Mouse (Mus musculus): ENCODE measurements around the gene Gns.

Gene Gns

DNA sequence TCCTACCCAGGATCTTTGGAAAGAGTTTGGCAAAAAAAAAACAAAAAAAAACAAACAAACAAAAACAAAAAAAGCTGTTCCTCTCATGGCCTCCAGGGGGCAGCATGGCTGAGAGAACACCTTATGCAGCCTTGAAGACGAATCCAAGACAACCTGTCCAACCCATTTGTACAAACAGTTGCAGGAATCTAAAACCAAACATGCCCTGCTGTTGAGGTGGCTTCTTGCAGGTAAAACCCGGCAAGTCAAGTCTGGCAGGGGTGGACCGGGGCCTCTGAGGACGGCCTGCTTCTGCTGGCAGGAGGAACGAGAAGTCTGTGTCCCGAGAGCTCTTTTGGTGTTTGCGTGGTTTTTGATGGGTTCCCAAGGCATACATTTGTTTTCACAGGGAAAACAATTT, 44.8 kb downstream of the Gns start:
- peak; percentile 43 for DNase-seq

DNA sequence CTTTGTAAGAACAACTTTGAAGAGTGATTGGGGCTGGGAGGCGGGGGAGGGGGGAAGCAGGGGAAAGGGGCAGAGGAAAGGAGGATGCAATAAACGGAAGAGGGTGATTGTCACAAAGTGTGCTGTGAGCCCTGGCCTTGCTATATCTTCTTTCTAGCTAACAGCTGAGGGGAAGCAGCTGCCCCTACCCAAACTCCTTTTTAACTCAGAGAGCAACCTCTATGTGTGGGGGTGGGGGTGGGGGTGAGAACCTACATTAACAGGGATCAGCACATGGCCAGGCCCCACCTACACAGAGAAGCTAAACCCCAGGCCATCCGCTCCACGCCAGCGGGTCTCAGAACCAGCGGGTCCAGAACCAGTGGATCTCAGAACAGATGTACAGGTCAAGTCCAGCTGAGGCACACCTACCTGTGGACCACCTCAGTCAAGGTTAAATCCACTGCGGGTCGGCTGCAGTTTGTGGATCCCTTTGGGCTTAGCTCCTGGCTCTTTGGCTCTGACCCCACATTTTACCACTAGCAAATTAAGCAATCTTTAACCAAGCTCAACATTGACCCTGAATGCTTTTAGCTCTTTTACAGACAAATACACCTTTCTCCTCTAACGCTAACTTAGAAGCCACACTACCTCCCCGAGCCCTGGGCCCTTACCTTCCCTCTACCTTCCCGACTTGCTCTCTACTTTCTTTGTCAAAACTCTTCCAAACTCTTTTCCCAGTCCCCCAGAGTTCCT, 47.0 kb downstream of the Gns start:
- no peak for DNase-seq

DNA sequence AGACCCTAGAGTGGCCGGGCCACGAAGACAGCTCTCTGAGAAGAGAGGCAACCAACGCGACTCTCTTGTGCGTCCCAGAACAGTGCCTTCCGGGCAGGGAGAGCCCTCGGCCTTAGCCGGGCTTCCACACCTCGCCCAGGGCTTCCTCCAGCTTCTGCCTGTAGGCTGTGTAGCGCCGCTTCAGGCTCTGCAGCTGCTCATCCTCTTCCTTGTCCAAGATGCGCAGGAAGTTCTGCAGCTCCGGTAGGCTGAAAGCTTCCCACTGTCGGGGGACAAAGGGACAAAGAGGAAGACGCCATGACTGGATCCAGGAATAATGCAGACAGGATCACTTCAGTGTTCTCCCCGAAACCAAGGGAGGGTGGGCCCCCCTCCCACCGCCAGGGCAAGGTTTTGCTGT, 47.9 kb downstream of the Gns start:
- DNase-seq, result no peak

DNA sequence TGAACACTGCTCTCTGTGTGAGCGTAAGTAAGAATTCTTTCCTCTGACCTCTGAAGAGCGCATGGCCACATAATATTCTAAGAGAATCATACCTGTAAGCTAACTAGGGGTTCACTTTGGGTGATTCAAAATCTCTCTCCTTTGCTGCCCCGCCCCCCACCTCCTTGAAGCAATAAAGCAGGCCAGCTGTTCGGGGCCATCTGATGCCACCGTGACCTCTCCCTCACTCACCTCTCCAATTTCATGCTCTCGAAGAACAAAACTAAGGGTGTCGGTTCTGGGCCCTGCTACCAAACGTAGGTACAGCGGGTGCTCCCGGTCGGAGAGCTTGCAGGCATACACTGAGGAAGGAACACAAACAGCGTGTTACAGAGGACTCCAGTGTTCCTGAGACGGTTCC, 49.2 kb downstream of the Gns start:
- no peak for DNase-seq

DNA sequence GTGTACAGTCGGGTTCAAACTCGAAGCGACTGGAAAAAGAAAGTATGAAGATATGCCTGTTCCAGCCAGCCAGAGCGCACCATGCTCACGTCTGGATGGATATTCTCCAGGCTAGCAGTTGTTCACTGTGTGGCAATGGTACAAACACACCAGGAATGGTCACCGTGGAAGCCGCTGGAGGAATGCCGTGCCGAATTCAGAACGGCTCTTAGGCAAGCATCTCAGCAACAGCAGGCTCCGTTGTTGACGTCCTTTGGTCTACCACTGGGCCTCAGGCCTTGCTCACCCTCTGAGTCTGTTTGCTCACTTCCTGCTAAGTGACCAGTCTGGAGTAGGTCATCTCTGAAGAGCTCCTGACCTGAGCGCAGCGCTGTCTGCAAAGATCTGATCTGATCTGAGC, 53.9 kb downstream of the Gns start:
- no peak for DNase-seq

DNA sequence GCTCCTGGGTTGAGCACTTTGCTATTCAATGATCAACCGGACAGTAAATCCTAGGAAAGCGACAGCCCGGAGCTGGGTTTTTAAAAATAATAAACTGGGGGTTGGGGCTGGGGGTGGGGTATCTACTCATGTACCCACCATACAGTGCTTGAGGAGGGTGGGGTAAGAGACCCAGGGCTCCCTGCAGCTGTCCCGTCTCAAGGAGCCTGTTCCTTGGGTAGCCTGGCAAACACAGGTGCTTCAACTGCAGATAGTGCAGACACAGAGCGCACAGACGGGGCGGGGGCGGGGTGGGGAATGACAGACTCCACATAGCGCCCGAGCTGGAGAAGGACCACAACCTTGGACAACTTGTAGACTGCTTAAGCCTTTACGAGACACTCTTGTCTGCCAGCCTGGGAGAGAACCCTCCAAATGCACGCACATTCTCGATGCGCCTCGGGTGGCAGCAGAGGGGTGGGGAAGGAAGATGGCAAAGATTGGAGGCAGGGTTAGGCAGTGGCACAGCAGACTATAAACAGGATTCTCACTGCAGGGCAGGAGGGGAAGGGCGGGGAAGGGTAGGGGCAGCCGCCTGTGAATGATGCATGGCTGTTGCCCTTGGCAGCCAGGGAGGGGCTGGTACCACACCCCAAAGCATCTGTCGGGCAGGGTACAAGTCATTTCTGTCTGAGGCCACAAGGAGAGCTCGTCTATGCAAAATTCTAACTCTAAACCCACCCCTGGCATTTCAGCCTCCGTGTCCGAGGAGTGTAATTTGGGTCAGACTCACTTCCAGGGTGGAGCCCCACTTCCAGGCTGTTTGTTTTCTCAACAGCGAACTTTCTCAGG, 55.0 kb downstream of the Gns start:
- peak; percentile 59 for DNase-seq

DNA sequence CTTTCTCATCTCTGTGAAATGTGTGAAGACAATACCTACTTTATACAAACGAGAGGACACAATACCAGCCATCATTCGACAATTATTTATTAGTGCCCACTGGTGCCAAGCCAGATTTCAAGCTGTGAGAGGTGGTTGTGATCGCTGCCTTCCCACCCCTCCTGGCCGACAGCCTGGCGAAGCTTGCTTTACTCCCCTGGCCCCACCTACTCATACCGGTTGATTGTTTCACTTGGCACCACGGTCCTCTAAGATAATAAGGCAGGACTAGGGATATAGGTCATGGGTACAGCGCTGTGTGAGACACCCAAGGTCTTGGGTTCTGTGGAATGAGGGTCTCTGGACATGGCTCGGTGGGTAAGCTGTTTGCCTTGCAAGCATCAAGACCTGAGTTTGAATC, 56.1 kb downstream of the Gns start:
- no peak for DNase-seq

DNA sequence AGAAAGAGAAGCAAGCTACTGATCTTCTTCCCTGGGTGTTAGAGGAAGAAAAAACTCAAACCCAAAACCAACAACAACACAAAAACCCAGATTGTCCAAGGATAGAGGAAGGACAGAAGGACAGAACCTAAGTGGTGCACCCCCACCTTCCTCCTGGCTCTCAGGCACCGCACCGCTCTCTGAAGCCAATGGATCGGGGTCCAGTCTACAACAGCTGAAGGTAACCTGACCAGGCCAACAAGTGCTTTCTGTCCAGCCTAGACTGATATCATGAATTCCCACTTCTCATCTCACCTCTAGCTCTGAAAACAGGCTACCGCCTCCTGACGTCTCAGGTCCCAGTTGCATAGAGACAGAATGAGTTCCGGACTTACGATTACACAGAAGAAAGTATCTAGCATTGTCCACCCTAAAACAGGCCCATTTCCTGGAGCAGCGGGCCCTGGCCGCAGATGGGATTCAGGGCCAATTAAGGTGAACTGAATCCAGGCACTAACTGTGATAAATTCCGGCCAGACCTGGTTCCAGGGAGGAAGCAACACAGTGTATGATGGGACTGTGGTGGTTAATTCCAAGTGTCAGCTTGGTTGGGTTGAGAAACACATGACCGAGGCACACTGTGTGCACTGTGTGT, 56.9 kb downstream of the Gns start:
- no peak for DNase-seq

DNA sequence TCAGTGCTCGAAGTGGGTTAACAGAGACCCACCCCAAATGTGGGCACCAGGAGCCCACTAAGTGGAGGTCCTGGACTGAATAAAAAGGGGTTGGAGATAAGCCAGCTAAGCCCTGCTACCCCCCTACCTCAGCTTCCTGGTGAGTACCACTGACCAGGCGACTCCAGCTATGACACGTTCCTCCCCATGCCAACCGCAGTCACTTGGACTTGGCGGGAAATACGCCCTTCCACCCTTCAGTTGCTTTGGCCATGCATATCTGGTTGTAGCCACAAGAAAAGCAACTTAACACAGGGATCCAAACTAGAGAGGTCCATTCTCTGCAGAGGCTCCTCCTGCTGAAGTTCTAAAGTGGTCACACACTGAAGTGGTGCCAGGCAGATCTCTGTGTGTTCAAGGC, 57.4 kb downstream of the Gns start:
- no peak for DNase-seq

DNA sequence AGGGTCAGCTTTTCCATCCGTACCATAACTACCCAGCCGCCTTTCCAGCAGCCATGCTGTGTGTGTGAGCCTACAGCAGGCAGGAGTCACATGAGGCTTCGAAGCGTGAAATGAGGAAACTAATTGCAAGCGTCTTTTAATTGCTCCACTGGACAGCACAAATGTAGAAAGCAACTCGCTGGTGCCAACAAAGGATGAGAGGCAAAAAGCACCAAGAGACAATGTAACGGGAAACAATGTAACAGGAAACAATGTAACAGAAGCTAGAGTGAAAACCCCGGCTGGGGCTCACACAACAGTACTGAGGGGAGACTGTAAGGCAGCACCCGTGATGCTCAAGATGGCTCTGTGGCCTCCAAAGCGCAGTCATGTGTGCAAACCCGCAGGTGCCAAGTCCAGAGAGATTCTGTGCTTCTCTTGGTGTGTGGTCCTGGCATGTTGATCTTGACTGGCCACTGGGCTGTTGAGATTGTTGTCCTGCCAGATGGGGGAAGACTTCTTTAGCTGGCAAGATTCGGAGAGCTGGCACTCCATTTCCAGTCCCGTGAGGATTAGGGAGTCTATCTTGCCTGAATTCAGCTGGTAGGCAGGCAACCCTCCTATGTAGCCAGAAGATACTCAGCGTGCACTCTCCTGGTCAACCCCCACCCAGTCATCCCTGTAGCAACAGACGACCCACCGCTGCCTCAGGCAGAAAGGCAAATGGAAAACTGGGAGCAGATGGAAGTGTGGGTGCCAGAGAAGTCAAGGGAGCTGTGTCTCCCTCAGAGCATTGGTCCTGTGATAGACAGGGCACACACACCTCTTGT, 58.9 kb downstream of the Gns start:
- DNase-seq, result no peak

DNA sequence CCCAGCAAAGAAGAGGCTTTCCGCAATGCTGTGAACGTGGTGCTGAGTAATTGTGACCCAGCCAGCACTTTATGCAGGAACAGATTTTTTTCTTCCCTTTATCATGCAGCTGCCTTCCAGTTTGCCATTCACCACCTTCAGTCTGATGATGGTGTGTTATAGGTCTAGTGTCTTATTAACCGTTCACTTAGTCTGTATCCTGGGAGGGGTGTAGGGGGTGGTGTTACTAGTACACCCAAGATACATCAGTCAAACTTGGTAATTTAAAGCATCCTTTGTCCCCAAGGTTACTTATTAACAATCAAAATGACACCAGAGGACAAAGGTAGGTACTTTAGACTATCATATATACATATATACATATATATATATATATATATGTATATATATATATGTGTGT, 59.6 kb downstream of the Gns start:
- DNase-seq, result no peak

DNA sequence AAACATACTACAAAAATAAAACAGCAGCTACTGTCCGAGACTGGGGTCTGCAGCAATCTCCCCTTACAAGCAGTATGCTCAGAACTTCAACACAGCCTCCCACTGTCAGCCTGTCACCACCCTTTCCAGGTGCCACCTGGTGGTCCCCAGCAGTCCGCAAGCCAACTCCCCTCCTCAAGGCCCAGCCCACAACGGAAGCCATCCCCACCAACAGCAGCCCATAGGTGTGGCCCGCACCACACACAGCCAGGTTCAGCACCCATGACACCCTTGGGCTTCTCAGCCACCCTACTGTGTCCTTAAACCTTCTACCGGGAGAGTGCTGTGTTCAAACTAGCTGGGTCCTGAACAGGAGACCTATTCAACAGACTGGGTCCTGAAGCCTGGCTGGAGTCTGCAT, 60.2 kb downstream of the Gns start:
- DNase-seq, result peak; percentile 64

DNA sequence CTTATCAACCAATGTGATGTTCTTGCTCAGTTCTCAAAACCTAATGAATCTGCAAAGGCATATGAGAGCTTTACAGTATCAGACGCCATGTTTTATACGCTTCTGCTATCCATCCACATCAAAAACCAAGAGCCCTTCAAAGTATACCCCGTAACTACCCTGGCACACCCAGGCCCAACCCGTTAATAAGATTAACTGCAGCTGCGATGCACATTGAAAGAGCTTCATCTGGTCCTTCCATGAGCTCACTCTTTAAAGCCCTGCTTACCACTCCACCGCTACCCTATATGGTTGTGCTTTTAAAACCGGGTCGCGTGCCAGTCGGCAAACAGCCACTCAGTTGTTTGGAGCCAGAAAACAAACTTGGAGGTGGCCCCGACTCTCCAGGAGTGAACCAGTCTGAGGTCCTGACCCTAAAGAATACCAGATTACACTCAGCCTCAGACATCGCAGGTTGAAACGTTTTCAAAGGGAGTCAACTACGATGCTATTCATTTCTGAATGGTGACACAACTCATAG, 60.7 kb downstream of the Gns start:
- DNase-seq, result no peak

DNA sequence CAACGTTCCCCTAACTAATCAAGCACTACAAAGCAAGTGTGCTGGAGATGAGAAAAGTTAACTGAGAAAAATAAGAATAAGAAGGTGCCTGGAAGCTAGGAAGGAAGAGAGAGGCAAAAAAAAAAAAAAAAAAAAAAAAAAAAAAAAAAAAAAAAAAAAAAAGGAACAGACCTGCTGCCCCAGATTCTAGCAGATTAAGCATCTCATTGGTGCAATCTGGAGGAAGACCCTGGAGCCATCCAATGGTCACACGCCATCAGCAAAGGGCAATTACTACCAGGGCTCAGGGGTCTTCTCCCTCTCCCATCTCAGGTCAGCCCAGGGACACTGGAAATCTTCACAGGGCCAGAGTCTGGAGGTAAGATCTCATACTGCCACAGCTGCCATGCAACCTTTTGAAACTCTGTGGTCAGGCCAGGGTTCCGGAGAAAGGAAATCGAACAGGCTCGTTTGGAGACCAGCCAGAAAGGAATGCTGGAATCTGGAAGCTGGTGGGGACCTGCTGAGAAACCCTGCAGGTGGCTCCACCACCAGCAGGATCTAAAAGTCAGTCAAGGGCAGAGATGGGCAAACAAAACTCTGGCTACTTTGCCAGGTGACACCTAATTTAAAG, 61.7 kb downstream of the Gns start:
- no peak for DNase-seq

DNA sequence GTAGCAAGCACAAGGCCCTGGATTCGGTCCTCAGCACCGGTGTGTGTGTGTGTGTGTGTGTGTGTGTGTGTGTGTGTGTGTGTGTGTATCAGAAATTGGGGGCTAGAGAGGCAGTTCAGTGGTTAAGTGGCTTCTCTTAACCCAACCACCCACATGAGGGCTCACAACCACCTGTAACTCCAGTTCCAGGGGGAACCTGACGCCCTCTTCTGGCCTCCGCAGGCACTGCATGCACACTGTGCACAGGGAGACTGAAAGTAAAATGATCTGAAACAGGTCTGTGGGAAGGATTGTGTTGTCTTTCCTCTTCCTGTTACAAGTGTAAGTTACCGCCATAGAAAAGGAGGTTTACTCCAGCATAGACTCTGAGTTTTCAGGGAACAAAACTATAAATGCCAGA, 62.2 kb downstream of the Gns start:
- DNase-seq, result peak; percentile 76

DNA sequence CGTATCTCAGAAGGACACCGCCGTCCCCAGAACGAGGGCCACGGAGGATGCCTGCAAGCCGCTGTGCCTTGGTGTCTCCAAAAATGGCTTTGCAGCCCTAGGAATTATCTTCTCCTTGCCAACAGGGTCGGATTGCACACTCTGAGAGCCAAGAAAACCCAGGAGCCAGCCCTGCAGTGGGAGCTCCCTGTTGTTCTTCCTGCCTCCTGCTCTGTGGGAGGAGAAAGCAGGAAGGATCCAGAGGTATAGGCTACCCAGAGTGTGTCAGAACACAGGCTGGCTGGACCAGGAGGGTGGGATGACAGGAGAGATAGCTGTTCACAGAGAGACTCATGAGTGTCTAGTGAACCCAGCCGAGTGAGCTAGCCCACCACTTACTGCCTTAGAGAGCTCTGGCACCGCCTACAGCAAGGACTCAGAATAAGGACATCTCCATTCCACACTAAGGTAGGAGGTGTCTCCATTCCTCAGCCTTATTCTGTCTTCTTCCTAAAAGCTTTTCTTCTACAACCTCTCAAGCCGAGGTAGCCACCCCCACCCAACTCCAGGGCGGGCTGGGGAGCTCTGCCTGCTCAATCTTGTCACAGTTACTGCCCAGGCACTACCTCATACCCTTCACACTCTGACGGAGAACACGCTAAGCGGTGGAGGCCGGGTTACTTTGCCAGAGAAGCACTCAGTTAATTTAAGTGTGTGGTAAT, 63.3 kb downstream of the Gns start:
- DNase-seq, result no peak

DNA sequence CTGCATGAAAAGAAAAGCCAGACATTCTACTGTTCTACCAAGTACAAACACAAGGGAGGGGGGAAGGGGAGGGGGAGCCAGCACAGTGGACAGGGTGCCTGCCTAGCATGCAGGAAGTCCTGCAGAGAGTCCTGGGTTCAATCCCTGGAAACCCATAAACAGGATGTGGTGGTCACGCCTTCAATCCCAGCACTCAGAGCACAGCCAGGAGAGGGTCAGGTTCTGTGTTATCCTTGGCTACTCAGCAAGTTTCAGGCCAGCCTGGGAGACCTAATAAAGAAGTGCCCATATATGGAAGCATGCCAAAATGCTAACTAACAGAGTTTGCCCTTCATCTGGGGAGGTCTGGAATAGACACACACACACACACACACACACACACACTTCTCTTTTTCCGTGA, 64.2 kb downstream of the Gns start:
- no peak for DNase-seq

DNA sequence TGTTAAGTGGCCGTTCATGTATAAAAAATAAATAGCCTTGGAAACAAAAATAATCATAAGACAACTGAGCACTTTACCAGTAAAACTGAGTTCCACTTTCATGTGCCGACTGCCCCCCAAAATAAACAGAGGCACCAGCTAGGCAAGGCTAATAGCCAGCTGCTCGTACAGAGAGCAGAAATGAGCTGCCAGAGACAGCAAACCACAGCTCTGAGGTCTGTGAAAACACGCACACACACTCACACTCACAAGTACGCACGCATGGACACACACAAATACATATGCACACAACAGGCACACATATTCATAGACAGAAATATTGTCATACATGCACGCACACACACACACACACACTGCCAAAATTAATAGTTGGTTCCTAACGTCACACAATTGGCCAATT, 64.7 kb downstream of the Gns start:
- no peak for DNase-seq

DNA sequence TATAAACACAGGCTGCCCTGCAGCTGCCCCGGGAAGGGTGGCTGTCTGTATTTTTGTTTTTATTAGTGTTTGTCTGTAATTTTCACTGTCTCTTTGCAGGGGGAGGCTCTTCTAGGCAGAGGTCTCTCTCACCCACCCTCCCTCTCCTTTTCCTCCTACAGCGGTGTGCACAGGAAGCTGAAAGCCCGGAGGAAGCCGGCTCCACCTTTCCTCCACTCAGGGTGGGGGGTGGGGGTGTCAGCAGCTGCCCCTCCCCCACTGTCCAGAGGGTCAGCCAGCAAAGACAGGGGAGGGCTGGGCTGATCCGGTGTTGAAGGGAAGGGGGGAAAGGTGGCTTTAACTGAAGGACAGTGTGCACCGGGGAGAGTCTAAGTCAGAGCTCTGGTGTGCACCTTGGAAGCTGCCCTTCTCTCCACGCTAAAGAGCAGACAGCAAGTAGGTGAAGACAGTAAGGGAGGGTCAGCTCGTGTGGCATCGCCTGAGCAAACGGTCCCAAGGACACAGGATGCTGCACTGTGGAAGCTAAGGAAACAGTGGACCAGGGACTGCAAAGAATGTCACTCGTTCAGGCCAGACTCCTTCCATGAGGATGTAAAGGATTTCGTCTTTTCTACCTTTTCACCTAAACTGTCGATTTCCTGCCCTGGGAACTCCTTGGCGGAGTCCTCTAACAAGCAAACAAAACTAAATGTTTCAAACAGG, 65.2 kb downstream of the Gns start:
- DNase-seq, result peak; percentile 53

DNA sequence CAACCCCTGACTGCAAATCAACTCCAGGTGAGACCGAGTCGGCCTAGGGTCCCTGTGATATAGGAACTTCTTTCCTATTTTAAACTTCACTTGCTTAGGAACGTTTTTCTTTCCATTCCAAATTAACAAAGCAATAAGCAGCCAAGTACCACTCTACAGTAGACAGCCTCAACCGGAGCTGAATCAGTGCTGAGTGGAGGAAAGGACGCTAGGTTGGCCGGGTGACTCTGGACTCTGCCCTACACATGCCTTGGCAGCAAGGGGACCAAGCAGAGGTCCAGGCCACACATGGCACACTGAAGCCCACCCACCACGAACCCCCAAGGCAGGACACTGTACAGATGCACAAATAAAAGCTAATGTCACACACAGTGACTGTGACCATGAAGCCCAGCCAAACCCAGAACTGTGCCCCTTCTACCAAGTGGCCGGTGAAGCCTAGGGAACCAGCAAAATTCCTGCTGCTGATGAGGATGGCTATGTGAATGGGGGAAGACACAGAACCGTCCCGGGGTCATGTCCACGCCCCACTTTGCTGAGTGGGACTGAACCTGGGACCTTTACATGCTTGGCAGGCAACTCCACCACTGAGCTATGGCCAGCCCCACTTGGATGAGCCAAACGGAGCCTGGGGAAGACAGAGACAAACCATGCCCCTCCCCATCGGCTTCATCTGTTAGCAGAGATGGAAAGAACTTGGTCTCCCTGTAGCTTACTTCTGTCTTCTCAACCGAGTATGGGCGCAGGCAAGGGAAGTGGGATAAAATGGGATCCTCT, 66.1 kb downstream of the Gns start:
- no peak for DNase-seq
